Mouse (Mus musculus): ENCODE measurements around the gene Hk3.

- no peak for TF ChIP-seq CTCF (IDR thresholded peaks at IDR 0.05; ENCODE audit: borderline replicate concordance, insufficient read depth, low read depth, low read length)
- TF ChIP-seq POLR2A (IDR thresholded peaks at IDR 0.05; ENCODE audit: borderline replicate concordance, insufficient read depth, low read length): no peak
These were observed 3.9 kb downstream of the Hk3 start for GRCm38 (mm10) chr13:55017154-55017897.
